Mouse (Mus musculus) kidney, postnatal 14 days (tissue): ENCODE results near the gene Trabd2b.

ENCODE experiments used
- DNase-seq: peaks from one replicate; pipeline ENCODE4 v3.0.0; 2022; ENCODE audit warnings: mixed read lengths

Gene Trabd2b

DNA sequence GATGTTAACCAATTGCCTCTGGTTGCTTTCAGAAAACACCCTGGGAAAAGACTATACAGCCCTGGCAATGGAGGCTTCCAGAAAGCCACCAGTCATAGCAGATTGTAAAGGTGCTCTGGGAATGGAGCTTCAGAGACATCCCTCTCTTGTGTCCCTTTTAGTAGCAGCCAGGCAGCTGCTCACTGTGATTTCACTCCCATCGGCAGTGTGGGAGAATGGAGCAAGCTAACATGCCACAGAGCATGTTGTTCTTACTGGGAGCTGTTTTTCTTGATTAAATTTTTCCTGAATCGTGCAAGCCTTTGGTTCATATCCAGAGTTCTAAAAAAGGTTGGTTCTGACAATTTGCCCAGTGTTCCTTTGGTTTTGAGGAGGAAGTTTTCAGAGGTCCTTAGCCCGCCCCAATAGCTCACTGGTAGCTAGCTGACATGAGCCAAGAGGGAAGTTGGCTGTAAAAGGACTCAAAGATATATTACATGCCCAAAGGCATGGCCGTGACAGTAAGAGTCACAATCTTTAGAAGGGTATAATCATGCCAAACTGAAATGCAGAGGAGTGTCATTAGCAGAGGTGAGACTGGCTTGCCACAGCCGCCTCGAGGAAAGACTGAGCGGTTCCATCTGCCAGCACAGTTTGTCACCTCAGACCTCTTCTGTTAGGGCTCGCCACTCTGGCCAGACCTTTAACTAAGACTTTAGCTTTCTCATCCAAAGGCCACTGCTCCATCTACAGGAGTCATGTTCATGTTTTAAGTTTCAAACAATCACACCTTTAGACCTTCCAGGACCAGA lies 141.3 kb downstream of the Trabd2b start:
- DNase-seq: no peak

DNA sequence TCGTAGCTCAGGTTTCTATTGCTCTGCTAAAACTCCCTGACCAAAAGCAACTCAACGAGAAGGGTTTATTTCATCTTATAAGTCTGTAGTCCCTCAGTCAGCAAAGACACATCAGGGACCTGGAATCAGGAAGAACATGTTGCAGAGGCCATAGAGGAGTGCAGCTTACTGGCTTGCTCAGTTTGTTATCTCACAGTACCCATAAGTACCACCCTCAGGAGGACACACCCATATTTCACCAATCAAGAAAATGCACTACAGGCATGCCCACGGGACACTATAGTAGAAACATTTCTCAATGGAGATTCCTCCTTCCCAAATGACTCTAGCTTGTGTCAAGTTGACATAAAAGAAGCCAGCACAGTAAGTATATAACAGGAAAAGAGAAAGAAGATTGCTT lies 143.0 kb downstream of the Trabd2b start:
- DNase-seq: no peak

DNA sequence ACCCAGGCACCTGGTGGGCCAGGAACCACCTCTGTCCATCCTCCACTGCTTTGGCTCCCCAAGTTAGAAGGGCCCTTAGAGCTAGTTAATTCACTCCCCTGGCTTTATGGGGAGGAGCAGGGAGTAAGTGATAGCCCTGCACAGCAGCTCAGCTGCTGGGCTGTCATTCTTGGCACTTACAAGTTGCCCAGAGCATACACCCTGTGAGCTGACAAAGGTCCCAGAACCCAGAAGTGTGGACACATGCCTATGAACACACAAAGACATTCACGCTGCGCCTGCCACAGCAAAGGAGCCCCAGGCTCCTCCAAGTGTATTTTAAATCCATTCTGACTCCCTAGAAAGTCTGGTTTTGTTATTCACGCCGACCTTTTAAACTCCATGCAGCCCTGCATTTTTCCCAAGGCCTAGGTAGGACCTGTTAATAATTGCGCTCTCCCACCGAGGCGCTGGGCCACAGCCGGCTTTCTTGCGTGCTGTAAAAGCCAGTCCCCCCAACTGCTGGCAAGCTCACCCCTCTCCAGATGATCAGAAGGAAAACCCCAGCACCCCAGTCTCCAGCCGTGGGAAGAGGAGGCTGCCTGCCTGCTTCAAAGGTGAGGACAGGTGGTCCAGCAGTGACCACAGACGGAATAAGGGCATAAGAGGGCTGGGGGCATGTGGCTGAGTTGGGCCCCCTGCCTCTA lies 144.1 kb downstream of the Trabd2b start:
- DNase-seq: no peak

DNA sequence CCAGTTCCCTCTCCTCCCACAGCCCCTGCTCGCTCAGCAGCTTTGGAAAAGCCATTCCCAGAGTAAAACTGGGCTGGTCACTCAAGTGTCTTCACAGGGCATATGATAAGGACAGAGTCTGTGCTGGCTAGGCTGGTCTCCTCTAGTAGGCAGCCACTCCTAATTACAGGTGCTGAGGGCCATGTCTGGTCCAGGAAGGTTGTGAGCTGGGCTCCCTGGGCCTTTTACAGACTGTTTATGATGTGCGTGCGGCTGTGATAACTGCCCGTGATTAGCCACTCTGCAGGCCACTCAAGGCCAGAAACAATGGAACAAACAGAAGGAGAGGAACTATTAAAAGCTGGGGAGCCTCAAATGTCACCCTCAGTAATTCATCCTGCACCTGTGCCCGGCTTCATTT lies 150.4 kb downstream of the Trabd2b start:
- DNase-seq: no peak

DNA sequence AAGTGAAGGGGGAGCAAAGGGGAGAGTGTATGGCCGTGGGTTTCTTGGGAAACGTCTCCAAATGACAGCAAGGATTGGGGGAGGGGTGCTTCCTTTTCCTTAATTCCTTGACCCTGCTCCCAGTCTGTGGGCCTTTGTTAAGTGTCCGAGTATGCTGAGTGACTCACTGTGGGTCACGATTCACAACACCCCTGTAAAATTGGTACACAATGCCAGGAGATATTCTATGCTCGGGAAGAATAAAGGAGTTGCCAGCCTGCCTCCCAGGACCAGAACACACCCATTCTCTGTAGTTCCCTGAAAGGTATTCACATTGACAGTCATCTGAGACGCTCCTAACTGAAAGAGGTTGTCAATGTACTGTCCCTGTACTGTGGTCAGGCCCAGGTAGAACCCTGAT lies 151.2 kb downstream of the Trabd2b start:
- DNase-seq: no peak

DNA sequence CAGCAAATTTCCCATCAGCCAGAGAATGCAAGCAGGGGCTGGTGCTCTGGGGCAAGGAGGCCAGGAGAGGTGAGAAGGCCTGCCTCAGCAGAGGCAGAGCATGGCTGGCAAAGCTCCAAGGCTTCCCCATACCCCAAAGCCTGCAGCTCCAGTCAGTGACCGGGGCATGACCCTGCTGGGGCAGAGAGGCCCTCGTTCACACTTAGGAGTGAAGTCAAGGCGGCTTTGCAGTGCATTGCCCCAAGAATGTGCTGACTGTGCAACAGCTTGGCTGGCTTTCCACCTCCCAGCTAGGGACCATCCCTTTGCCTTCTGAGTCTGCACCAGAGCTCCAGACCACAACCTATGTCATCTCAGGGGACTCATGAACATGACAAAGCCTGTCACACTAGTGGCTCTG lies 152.0 kb downstream of the Trabd2b start:
- DNase-seq: peak; percentile 81

DNA sequence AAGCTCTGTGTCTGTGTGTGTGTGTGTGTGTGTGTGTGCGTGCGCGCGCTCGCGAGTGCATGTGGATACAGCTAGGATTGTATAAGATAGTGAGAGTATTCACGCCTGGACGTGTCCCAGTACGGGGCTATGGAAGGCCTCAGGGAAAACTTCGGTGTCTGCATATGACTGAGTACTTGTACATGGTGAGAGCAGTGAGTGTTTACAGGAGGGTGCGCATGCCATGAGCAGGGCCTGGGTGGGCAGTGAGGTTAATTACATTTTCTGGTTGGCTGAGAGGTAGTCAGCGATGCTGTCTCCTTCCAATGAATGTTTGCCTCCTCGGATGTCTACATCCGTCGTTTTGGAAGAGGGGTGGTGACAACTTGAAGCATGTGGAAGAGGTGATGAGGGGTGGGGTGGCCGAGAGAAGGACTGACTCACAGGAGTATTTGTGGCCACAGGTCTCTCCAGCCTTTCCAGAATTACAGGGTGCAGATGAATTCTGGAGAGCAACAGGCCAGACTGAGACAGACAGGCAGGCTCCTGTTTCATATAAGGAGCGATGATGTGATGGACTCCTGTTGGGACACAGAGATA lies 154.2 kb downstream of the Trabd2b start:
- DNase-seq: no peak

DNA sequence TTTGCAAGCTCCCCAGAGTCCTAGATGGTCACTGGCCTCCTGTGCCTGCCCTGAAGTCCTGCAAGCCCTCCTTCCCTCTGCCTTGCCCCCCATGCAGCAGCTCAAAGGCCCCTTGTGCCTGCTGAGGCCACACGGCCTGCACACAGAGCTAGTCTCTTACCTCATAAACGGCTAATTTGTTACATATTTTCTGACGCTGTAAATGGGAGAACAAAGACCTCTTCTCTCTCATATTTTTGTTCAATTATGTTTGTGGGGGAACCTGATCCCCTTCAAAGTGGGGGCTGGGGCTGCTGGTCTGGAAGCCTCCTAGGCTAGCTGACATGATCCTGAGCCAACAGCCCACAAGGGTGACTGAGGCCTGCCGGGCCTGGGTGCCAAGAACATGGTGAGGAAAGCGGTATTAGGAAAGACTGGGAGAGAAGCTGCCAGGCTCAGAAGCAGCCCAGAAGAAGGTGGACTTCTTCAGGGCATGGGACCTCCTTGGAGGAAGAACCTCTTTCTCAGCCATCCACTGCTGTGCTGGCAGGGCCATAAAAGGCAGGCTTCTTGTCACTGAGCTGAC lies 157.7 kb downstream of the Trabd2b start:
- no peak for DNase-seq

DNA sequence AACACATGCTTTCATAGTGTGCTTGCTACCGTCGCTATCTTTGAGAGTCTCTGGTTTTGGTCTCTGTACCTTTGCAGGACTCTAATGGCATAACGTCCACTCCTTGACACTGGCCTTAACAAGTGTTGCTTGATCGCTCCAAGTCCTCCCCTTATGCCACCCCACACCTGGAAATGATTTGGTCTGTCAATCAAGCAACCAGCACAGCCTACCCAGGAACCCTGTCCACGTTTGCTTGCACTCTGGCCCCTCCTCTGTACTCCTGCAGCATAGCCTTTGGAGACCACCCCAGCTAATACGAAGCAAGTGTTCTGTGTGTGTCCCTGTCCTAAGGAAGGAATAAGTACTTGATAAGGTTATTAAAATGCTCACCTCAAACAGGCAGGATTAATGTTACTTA lies 161.1 kb downstream of the Trabd2b start:
- no peak for DNase-seq

DNA sequence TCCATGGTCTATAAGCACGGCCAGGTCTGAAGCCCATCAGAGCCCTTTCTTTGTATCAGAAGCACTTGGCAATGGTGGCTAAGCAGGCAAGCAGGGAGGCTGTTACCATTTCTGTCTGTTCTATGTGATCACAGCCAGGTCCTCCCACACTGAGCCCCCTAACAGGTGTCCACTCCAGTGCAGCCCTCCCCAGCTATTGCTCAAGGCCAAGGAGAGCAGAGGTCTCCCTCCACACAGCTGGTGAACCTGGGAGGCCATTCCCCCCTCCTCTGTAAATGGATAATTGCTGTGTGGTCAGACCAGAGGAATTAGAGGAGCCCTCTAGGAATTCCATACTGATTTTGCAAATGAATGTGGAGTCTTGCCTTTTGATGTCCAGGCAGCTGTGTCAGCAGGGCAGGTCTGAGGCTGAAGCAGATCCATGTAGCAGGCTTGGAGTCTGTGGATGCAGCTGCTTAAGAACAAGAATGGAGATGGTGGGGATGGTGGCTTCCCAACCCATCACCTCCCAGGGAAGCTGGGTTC lies 161.6 kb downstream of the Trabd2b start:
- no peak for DNase-seq

DNA sequence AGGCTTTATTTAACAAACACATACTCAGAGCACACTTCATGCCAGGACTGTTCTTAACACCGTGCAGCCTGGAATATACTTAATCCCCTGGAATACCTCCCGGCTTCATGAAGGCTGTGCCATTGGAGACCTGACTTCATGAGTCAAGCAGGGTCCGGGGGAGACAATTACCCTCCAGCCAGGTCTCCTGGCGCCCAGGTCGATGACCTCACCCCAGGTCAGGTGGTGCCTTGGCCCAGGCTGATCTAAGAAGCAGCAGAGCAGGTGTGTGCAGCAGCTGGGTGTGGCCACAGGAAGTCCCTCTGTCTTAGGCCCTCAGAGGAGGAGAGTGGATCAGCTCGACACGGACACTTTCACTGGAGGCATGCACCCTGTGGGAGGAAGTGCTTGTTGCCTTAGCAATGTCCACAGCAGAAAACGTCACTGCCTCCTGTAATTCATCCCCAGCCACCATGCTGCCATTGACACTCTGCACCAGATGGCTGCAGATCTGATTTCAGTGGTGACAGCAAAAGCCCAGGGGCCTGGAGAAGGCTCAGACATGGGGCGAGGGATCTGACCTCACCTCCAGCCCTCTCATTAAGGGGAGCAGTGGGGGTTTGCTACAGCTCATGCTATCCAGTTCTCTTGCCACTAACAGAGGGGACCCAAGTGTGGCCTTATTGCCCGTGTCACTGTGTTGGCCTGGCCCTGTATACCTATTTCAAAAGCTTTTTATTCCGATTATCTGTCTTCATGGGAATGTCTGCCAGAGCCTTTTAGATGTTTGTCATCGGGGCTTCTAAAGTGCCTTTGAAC lies 171.8 kb downstream of the Trabd2b start:
- DNase-seq: no peak

DNA sequence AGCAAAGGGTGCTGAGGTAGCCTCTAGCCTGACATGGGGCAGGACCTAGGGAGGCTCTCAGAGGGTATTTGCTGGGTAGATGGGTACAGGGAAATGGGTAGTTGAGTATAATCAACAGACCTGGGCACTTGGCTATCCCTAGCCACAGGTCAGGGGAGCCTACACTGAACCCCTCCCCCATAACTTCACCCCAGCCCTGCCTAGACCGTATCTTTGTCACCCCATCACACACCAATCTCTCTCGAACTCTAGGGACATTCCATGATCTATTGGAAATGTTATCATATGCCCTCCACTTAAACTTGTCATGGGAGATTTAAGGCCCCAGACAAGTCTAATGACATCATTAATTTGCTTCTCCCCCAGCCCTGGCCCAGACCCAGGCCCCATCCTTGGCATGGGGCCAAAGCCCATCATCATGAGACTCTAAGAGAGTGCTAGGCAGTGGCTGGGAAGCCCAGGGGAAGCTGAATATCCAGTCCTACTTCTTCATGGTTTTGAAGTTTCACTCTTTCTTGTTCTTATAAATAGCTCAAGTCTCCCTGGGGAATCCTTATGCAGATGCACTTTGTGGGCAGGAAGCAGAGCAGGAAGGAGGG lies 177.1 kb downstream of the Trabd2b start:
- no peak for DNase-seq

DNA sequence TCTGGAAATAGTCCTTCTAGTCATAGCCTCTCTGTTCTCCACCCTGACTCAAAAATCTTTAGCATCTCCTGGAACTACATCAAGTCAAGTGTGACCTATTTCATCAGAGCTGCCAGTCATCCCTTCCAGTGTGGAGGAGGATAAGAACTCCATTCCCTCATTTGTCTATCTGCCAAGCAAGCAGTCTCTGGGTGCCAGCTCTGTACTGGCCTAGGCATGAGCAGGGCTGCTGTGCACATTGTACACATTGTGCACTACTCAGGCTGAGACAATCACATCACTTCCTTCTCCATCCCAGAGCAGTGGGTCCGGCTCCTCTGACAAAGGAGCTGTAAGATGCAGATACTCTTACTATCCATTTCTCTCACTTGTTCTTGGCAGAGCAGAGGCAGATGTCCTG lies 178.2 kb downstream of the Trabd2b start:
- no peak for DNase-seq

DNA sequence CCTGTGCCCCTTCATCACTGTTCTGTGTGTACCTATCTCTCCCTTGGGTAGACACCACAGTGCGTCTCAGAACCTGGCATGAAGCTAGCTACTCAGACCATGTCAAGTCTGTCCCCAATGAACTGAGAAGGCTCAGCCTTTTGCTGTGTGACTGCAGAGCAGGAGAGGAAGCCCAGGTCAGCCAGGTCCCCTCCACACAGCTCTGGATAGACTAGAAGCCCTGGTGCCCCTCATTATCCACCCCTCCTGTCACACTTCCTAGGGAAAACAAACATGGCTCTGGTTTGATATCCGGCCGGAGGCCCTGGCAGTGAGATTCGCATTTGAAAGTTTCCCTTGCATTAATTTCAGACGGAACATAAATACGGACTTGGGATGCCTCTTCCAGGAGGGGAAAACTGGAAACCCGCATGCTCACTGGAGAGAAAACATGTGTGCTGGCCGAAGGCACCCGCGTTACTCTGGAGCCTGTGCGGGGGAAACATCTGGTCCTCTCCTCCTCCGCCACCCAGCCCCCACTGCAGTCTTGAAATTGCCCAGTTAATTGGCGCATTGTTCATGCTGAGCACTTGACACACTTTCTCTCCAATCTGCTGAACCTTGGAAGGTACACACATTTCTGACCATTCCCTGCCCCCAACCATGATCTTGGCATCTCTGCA lies 187.2 kb downstream of the Trabd2b start:
- no peak for DNase-seq

DNA sequence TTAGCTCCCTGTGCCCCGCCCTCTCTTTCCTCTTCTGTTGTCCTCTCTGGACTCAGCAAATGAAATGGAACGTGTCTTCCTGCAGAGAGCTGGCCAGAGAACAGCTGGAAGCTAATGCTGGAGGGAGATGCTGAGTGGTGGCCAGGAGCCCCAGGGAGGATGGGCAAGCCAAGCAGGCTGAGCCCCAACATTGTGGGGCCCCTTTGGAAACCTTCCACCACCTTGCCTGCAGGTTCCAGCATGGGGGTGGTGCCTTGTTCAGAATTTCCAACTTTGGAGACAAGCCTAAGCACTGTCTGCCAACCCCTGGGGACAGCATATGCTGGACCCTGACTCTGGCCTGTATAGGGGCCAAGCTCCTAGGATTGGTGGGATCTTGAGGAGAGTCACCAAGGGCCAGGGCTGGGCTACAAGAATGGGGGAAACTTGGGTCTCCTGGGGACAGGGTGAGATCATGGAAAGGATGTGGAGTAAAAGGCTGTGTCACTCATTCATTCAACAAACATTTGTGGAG lies 188.7 kb downstream of the Trabd2b start:
- DNase-seq: no peak

DNA sequence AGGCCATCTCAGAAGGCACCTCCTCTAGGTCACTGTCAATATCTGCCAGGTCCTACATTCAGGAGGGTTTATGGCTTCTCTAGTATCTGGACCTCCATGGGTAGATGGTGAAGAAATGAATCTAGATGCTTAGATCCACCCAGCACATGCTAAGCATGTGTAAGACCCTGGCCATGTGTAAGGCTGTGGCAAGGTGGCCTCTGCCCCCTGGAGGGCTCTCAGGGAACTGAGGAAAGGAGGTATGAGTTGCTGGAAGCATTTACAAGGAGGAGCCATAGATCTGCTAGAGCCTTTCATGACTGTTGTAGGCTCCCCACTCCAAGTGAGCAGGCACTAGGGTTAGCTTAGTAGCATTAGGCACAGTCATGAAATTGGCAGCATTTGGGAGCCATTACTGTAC lies 192.6 kb downstream of the Trabd2b start:
- peak; percentile 42 for DNase-seq

DNA sequence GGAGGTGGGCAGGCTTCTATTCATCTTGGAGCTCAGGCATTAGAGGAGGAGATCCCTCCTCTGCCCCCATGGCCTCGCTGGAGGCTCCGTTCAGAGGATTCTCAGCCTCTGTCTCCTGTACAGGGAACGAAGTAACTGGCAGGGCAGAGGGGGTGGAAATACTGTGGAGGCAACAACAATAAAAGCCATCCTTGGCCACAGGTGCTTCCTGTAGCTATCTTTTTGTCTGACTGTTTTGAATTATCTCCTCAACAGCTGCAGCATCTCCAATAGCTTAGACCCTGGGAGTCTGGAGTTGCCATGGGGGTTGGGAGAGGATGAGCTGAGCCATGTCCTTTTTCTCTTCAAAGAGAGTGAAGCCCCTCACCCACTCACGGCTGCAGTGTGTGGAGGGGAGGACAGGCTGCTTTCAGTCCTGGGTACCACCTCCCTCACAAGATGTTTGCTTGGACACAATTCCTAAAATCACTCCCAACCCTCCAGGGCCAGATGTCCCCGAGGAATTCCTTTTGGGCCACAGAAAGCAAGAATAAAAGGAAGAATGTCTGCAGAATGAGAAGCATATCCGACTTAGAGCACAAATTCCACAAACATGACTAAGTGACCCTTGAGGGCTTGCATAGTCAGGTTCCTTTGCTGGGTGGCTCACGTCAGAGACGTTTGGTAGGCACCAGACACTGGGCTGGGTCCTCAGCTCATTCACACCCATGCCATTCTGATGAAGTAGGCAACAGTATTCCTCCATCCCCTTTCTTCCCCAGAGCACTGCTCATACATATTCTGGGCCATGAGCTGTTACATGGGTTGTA lies 194.9 kb downstream of the Trabd2b start:
- DNase-seq: no peak

DNA sequence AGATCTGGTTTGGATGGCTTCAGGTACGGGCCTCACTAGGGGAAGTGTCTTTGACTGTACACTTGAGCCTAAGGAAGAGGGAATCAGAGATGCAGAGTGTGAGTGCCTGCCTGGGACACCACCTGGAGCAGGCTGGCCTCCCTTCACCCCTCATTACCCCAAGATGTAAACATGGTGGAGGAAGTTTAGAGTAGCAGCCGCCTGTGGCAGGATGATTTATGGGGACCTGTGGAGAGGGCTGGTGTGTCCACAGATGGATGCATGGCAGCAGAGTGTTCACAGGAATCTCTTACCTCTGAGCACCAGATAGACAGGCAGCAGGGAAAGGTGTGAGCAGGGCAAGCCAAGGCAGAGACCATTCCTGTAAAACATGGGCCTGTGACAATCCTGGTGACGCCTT lies 199.1 kb downstream of the Trabd2b start:
- DNase-seq: no peak

DNA sequence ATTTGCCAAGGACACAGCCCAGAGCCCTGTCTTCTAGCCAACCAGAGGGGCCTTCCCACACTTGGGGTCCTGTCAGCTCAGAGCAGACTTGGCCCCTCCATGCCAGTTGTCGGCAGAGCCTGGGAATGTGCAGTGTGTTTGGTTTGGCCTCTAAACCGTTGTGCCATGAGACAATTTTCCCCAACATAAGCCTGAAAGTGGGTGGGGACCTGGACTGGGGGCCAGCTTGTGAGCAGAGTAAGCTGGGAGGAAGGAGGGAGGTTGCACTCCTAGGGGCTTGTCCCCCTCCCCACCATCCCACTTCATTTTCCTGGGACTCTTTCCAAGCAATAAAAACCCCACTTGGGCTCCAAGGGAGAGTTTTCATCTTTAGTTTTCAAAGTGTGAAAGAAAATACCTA lies 201.3 kb downstream of the Trabd2b start:
- no peak for DNase-seq

DNA sequence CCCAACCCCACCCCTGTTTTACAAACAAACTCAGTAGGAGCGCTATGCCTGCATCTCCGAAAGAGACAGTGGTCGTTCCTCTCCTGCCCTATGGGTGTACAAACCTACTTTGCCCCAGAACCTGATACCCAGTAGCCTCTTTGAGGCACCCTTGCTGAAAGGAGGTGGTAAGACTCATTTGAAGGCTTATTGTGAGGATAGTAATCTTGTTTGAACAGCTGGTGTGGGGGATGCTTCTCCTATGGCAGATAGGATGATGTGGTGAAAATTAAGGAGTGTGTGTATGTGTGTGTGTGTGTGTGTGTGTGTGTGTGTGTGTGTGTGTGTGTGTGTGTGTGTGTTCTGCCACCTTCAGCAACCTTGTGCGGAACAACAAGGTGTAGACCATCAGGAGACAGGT lies 202.8 kb downstream of the Trabd2b start:
- DNase-seq: no peak
